Mouse (Mus musculus): ENCODE data around the gene Oser1. TPM values are rescaled to one million over a fixed set of nuclear protein-coding genes. Genes with fewer than 3 reads are reported as not detected.
"Not testable (repeated sequence)": the region's sequence is repeated elsewhere in the genome, so short reads cannot be mapped to it uniquely, and the experiment has no call there.

Oser1 gene
- polyA plus RNA-seq, 1 experiment from 2014 or later, result 79.8 TPM

DNA sequence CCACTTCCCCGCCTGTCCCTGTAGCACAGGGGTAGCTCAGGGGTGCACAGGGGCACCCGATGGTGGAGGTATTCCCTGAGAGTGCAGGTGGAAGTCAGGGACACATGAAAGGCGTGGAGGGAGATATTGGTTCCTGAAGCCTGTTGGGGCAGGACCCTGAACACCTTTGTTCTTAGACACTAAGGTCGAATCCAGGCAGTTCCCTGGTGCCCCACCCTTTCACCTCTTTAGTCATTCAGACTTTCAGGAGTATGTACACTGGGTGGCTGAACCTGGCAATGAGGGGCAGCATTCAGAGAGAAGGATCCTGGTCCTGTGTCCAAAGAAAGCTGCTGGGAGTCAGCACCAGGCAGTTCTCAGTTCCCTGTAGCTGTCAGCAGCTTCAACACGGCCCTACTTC, 37.9 kb upstream of the Oser1 start:
- DNase-seq (ENCODE audit: low spot score) (no peak), ATAC-seq (ENCODE audit: low FRiP score, low TSS enrichment) (no peak)
- H3K4me3 ChIP-seq (ENCODE audit: low read depth, low read length), result no peak overlapping the region
- no peaks in the 10 kb centered on the region for H3K36me3 ChIP-seq (ENCODE audit: control insufficient read depth, insufficient read depth, low read length)
- WGBS, result 67% methylated on average over 5 of the region's 5 CpGs
- H3K4me2 ChIP-seq (replicated peaks; ENCODE audit: low read depth), result no peak overlapping the region
- no peak overlapping the region for H3K27ac ChIP-seq (replicated peaks)
- no peaks in the 10 kb centered on the region for H3K27me3 ChIP-seq (ENCODE audit: control insufficient read depth, insufficient read depth, low read length)
- TF ChIP-seq CTCF (IDR thresholded peaks at IDR 0.05; ENCODE audit: low read depth) (no peak), EP300 (optimal IDR thresholded peaks at IDR 0.05) (no peak)
- no peaks in the 10 kb centered on the region for H3K4me1 ChIP-seq (replicated peaks; ENCODE audit: control insufficient read depth, insufficient read depth)
- H3K9me3 ChIP-seq (ENCODE audit: control insufficient read depth, low read length), result no peaks in the 10 kb centered on the region
- H3K9ac ChIP-seq (ENCODE audit: low read length), result no peak overlapping the region

DNA sequence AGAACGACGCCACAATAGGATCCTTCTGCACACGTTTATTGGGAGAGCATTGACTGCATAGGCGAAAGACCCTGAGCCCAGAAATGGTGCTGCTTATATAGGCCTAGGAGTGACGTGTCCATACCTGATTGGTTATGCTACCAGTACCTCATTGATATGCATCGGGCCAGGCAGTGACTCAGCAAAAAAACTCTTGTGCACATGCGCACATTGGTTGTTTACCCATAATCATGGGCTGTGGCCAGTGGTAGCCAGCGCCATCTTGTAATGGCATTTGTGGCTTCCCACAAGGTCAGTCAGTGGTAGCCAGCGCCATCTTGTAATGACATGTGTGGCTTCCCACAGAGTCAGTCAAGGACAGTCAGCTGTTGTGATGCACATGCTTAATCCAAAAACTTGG, 36.8 kb upstream of the Oser1 start:
- H3K9ac ChIP-seq (ENCODE audit: low read length); H3K4me1 ChIP-seq (replicated peaks; ENCODE audit: control insufficient read depth, insufficient read depth); H3K4me2 ChIP-seq (replicated peaks; ENCODE audit: low read depth); DNase-seq (ENCODE audit: low spot score); H3K9me3 ChIP-seq (ENCODE audit: control insufficient read depth, low read length); H3K27ac ChIP-seq (replicated peaks); H3K27me3 ChIP-seq (ENCODE audit: control insufficient read depth, insufficient read depth, low read length); ATAC-seq (ENCODE audit: low FRiP score, low TSS enrichment); H3K4me3 ChIP-seq (ENCODE audit: low read depth, low read length); H3K36me3 ChIP-seq (ENCODE audit: control insufficient read depth, insufficient read depth, low read length): not testable (repeated sequence)
- 94% methylated on average over 9 of the region's 9 CpGs for WGBS

DNA sequence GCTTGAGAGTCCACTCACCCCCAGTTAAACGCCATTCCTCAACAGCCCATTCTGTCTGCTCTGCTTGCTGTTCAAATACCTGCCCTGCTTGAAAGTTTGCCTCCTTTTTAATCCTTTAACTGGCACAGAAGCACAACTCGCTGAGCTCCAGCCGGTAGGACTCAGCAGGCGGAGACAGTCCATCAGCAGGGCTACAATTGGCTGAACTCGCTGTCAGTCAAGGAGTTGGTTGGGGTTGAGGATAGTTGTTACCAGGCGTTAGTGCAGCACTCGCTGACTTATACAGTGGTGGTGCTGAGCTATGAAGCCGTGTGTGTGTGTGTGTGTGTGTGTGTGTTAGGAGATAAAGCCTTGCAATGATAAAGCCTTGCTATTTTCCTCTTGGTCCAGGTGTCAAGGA, 36.1 kb upstream of the Oser1 start:
- Histone ChIP-seq H3K4me2 (replicated peaks; ENCODE audit: low read depth) (no peak overlapping the region), H3K27ac (replicated peaks) (no peak overlapping the region), H3K36me3 (ENCODE audit: control insufficient read depth, insufficient read depth, low read length) (no peaks in the 10 kb centered on the region), H3K27me3 (ENCODE audit: control insufficient read depth, insufficient read depth, low read length) (no peaks in the 10 kb centered on the region), H3K9ac (ENCODE audit: low read length) (no peak overlapping the region), H3K9me3 (ENCODE audit: control insufficient read depth, low read length) (no peaks in the 10 kb centered on the region), H3K4me1 (replicated peaks; ENCODE audit: control insufficient read depth, insufficient read depth) (no peaks in the 10 kb centered on the region), H3K4me3 (ENCODE audit: low read depth, low read length) (no peak overlapping the region)
- DNase-seq (ENCODE audit: low spot score) (no peak), ATAC-seq (ENCODE audit: low FRiP score, low TSS enrichment) (no peak)
- TF ChIP-seq CTCF (IDR thresholded peaks at IDR 0.05; ENCODE audit: low read depth) (no peak), EP300 (optimal IDR thresholded peaks at IDR 0.05) (no peak)
- WGBS, result 87% methylated on average over 8 of the region's 8 CpGs

DNA sequence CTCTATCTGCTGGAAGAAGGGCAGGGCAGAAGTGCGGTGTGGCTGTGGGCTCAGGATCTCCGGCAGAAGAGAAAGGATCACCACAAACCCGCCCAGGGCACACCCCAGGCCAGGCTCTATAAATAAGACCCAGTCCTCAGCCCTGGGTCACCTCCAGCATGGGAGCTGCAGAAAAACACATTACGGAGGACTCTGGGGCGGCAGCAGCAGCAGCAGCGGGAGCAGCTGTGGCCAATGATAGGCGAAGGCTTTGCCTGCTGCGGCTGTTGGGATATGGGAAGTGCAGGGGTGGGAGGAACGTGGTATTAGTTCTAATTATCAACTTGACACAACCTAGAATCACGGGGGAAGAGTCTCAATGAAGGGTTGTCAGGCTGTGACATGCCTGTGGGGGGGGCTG, 34.9 kb upstream of the Oser1 start:
- H3K9me3 ChIP-seq (ENCODE audit: control insufficient read depth, low read length), result no peaks in the 10 kb centered on the region
- no peak for ATAC-seq (ENCODE audit: low FRiP score, low TSS enrichment)
- no peaks in the 10 kb centered on the region for H3K36me3 ChIP-seq (ENCODE audit: control insufficient read depth, insufficient read depth, low read length)
- no peak overlapping the region for H3K4me3 ChIP-seq (ENCODE audit: low read depth, low read length)
- no peaks in the 10 kb centered on the region for H3K27me3 ChIP-seq (ENCODE audit: control insufficient read depth, insufficient read depth, low read length)
- 32% methylated on average over 10 of the region's 10 CpGs for WGBS
- no peaks in the 10 kb centered on the region for H3K4me1 ChIP-seq (replicated peaks; ENCODE audit: control insufficient read depth, insufficient read depth)
- DNase-seq (ENCODE audit: low spot score), result no peak
- H3K27ac ChIP-seq (replicated peaks), result no peak overlapping the region
- no peak overlapping the region for H3K9ac ChIP-seq (ENCODE audit: low read length)
- H3K4me2 ChIP-seq (replicated peaks; ENCODE audit: low read depth), result no peak overlapping the region
- TF ChIP-seq EP300 (optimal IDR thresholded peaks at IDR 0.05) (no peak), CTCF (IDR thresholded peaks at IDR 0.05; ENCODE audit: low read depth) (no peak)

DNA sequence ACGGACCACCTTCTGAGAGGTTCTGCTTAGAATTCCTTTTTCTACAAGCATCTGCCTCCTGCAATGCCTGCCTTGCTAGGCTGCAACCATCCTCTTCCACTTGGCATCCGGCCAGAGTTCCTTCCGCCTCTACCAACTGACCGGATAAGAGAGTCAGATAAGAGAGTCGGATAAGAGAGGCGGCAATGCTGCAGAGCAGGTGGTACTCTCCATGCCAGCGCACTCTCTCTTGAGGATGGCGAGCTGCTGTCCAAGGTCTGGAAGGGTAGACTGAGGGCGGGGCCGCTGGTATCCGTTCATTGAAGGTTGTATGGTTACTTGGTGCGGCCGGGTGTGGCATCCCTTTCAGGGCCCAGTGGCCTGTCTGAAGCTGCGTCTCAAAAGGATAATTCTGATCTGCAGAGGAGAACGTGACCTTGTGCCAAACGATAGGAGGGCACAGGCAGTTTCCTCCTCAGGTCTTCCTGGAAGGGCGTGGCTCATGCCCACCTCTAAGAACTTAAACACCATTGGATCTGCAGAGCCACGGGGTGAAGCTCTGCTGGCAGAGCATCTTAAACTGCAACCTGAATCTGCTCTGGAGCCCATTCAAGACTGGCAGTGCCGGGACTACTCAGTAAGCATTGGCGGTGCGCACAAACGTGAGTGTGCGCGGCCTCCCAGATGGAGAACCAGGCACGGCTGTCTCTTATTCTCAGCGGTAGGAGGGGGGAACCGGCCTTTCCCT, 34.2 kb upstream of the Oser1 start:
- peak; percentile 67 for ATAC-seq (ENCODE audit: low FRiP score, low TSS enrichment)
- Histone ChIP-seq H3K27ac (replicated peaks) (no peak overlapping the region), H3K4me1 (replicated peaks; ENCODE audit: control insufficient read depth, insufficient read depth) (no peaks in the 10 kb centered on the region), H3K36me3 (ENCODE audit: control insufficient read depth, insufficient read depth, low read length) (no peaks in the 10 kb centered on the region), H3K4me2 (replicated peaks; ENCODE audit: low read depth) (no peak overlapping the region), H3K4me3 (ENCODE audit: low read depth, low read length) (no peak overlapping the region), H3K27me3 (ENCODE audit: control insufficient read depth, insufficient read depth, low read length) (no peaks in the 10 kb centered on the region), H3K9ac (ENCODE audit: low read length) (no peak overlapping the region), H3K9me3 (ENCODE audit: control insufficient read depth, low read length) (no peaks in the 10 kb centered on the region)
- 44% methylated on average over 27 of the region's 27 CpGs for WGBS
- DNase-seq (ENCODE audit: low spot score), result peak; percentile 37
- TF ChIP-seq EP300 (optimal IDR thresholded peaks at IDR 0.05) (no peak), CTCF (IDR thresholded peaks at IDR 0.05; ENCODE audit: low read depth) (no peak)

DNA sequence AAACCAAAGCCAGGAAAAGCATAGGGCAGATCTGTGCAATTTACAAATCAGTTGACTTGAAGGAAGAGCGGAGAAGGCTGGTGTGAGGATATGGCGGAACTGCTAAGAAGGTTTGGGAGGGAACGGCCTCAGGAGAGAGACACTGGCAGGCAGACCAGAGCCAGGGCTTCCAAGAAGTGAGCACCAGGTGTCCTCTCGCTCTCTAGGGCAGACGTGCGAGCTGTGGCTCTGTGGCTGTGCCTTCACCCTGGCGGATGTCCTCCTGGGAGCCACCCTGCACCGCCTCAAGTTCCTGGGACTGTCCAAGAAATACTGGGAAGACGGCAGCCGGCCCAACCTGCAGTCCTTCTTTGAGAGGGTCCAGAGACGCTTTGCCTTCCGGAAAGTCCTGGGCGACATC, 28.9 kb upstream of the Oser1 start:
- TF ChIP-seq EP300 (optimal IDR thresholded peaks at IDR 0.05), result no peak
- TF ChIP-seq CTCF (IDR thresholded peaks at IDR 0.05; ENCODE audit: low read depth), result no peak
- Histone ChIP-seq H3K27me3 (ENCODE audit: control insufficient read depth, insufficient read depth, low read length) (no peaks in the 10 kb centered on the region), H3K4me2 (replicated peaks; ENCODE audit: low read depth) (no peak overlapping the region), H3K9me3 (ENCODE audit: control insufficient read depth, low read length) (no peaks in the 10 kb centered on the region), H3K27ac (replicated peaks) (no peak overlapping the region), H3K4me3 (ENCODE audit: low read depth, low read length) (no peak overlapping the region), H3K4me1 (replicated peaks; ENCODE audit: control insufficient read depth, insufficient read depth) (no peaks in the 10 kb centered on the region), H3K36me3 (ENCODE audit: control insufficient read depth, insufficient read depth, low read length) (no peaks in the 10 kb centered on the region), H3K9ac (ENCODE audit: low read length) (no peak overlapping the region)
- WGBS, result 85% methylated on average over 12 of the region's 13 CpGs
- ATAC-seq (ENCODE audit: low FRiP score, low TSS enrichment), result no peak
- no peak for DNase-seq (ENCODE audit: low spot score)

All from stomach, postnatal 0 days (tissue).